In the genomic region with DNA sequence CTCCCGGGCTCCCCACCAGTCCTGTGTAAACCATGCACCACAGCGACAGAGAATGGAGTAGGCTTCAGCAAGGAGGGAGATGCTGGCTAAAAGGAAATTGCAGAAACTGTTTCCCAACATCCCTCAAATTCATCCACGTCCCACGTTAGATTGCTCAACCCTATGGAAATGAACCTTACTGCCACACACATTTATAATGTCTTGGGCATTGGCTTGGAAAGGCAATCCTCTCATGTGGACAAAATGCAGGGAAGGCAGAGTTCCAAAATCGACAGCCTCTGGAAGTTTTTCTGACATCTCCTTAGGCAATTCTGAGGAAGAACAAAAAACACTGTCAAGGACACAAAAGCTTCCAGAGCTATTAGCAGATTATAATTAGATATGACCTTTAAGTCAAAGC, we compare ENCODE assay signal across 15 mouse cellular contexts.
"Had no signal": no experiment of that assay in that cellular context is flagged by ENCODE, and none has a peak within 500 bp of the region (broad histone marks: within the 10 kb centered on the region; RNA-seq: fewer than 3 reads in every experiment).

No protein-coding gene starts in this region.

- DNase-seq: kidney, postnatal 10 days; kidney, postnatal 36 days; layer of hippocampus, postnatal 36 days; left cerebral cortex, postnatal 4 days; liver, postnatal 0 days; lung, embryonic 14.5 days; lung, postnatal 10 days; lung, postnatal 4 days; midbrain, embryonic 14.5 days; right cerebral cortex, adult 18-20 months; right cerebral cortex, postnatal 14 days; right cerebral cortex, postnatal 4 days; thymus, adult 2 months; thymus, postnatal 14 days; thymus, postnatal 4 days had no signal
